Mouse (Mus musculus) granulocyte monocyte progenitor cell, adult 5-6 weeks (primary cell): Measurements from ENCODE around the gene Hdac1. TPM values are rescaled to one million over a fixed set of nuclear protein-coding genes. Genes with fewer than 3 reads are reported as not detected.

Experiments
- ATAC-seq: replicated peaks from 2 replicates; pipeline ENCODE4 v1.8.0; 2016; ENCODE audit warnings: mild to moderate bottlenecking, moderate TSS enrichment, inconsistent platforms; ENCODE audit not compliant: poor library complexity, severe bottlenecking
- total RNA-seq, 2 experiments: library from RNA; stranded (forward) in 1 of 2; stranded (reverse) in 1 of 2; fragments of 200-712, 200-1000 nt in 1 of 2; fragments of >200 nt in 1 of 2; fragmentation: Nextera tagmentation in 1 of 2; gene quantifications; 2 replicates each; pipeline ENCODE4 v1.2.3; 2014 to 2017

Hdac1 gene
- total RNA-seq, 2 experiments from 2014 or later = 74.9 to 109 TPM

GRCm38 (mm10) chr4:129513086-129513767 is 29.3 kb downstream of the Hdac1 start, which contains the start of gene Marcksl1:
Marcksl1 (plus strand) TSS chr4:129513581.
- ATAC-seq = peak; percentile 77

- ATAC-seq = no peak
These were observed 31.0 kb downstream of the Hdac1 start for GRCm38 (mm10) chr4:129511413-129512096.

GRCm38 (mm10) chr4:129510723-129511412 is 31.6 kb downstream of the Hdac1 start:
- ATAC-seq = no peak

- ATAC-seq = no peak
These were observed 32.9 kb downstream of the Hdac1 start for GRCm38 (mm10) chr4:129509650-129510049.

- ATAC-seq = no peak
These were observed 33.5 kb downstream of the Hdac1 start for GRCm38 (mm10) chr4:129508834-129509600.

- ATAC-seq = no peak
These were observed 34.3 kb downstream of the Hdac1 start for GRCm38 (mm10) chr4:129508237-129508515.

GRCm38 (mm10) chr4:129507434-129508236 is 34.9 kb downstream of the Hdac1 start:
- ATAC-seq = peak; percentile 68

GRCm38 (mm10) chr4:129505511-129505910 is 37.0 kb downstream of the Hdac1 start:
- no peak for ATAC-seq

- no peak; the same call in 1 of the 2 replicates for ATAC-seq
These were observed 39.5 kb downstream of the Hdac1 start for GRCm38 (mm10) chr4:129502901-129503444.

- ATAC-seq = no peak
These were observed 40.1 kb downstream of the Hdac1 start for GRCm38 (mm10) chr4:129502327-129502888.

- peak; percentile 67 for ATAC-seq
These were observed 41.6 kb downstream of the Hdac1 start for GRCm38 (mm10) chr4:129500607-129501566.

GRCm38 (mm10) chr4:129500017-129500416 is 42.5 kb downstream of the Hdac1 start:
- no peak for ATAC-seq

- ATAC-seq = no peak
These were observed 43.6 kb downstream of the Hdac1 start for GRCm38 (mm10) chr4:129498941-129499340.

GRCm38 (mm10) chr4:129496631-129497030 is 45.9 kb downstream of the Hdac1 start:
- peak; percentile 57 for ATAC-seq

GRCm38 (mm10) chr4:129495672-129496562 is 46.6 kb downstream of the Hdac1 start:
- ATAC-seq = peak; percentile 61

- no peak for ATAC-seq
These were observed 47.8 kb downstream of the Hdac1 start for GRCm38 (mm10) chr4:129494681-129495080.
